8 mouse cellular contexts compared by ENCODE assay signal in genomic region chr7:131409321-131409987, GRCm38 (mm10). TPM values are rescaled to one million over a fixed set of nuclear protein-coding genes. Genes with fewer than 3 reads are reported as not detected.
A peak's percentile ranks its signal among the peaks of the same experiment; 100 is the strongest.
DNase-seq lines count a peak whose midpoint lies in the region; ATAC-seq and TF ChIP-seq lines count a peak whose summit lies in the region.

No protein-coding gene starts in this region.

- no peaks in the 10 kb centered on the region for H3K27me3 ChIP-seq in E14TG2a.4 (ENCODE audit: insufficient read depth, low read length)
- H3K27me3 ChIP-seq in embryonic facial prominence, embryonic 13.5 days: no peaks in the 10 kb centered on the region
- no peaks in the 10 kb centered on the region for H3K27me3 ChIP-seq in hindbrain, postnatal 0 days (ENCODE audit: insufficient read depth, low read length)

- peak overlapping the region; percentile 97 for H3K4me3 ChIP-seq in E14TG2a.4 (replicated peaks; ENCODE audit: low read length)
- H3K4me3 ChIP-seq in embryonic facial prominence, embryonic 13.5 days: peak overlapping the region; percentile 98
- H3K4me3 ChIP-seq in hindbrain, postnatal 0 days (ENCODE audit: low read length): peak overlapping the region; percentile 97

- H3K4me1 ChIP-seq in E14TG2a.4 (replicated peaks; ENCODE audit: low read depth, low read length): peaks cover 20% of the 10 kb centered on the region
- peaks cover 26% of the 10 kb centered on the region for H3K4me1 ChIP-seq in embryonic facial prominence, embryonic 13.5 days
- H3K4me1 ChIP-seq in hindbrain, postnatal 0 days (ENCODE audit: insufficient read depth, low read length): peaks cover 22% of the 10 kb centered on the region

- H3K4me2 ChIP-seq in embryonic facial prominence, embryonic 13.5 days: peak overlapping the region; percentile 86
- H3K4me2 ChIP-seq in hindbrain, postnatal 0 days (ENCODE audit: low read depth, low read length): peak overlapping the region; percentile 88

- no peaks in the 10 kb centered on the region for H3K9me3 ChIP-seq in E14TG2a.4 (ENCODE audit: low read length)
- no peaks in the 10 kb centered on the region for H3K9me3 ChIP-seq in embryonic facial prominence, embryonic 13.5 days
- H3K9me3 ChIP-seq in hindbrain, postnatal 0 days (ENCODE audit: low read length): no peaks in the 10 kb centered on the region

- WGBS in embryonic facial prominence, embryonic 13.5 days: 6% methylated on average over 16 of the region's 16 CpGs
- 5% methylated on average over 16 of the region's 16 CpGs for WGBS in hindbrain, postnatal 0 days

- H3K9ac ChIP-seq in embryonic facial prominence, embryonic 13.5 days: peak overlapping the region; percentile 95
- H3K9ac ChIP-seq in hindbrain, postnatal 0 days (replicated peaks; ENCODE audit: low read length): peak overlapping the region; percentile 95

- peaks cover 4% of the 10 kb centered on the region; the same call in 1 of the 2 replicates for H3K36me3 ChIP-seq in E14TG2a.4 (ENCODE audit: insufficient read depth, low read length)
- H3K36me3 ChIP-seq in embryonic facial prominence, embryonic 13.5 days: no peaks in the 10 kb centered on the region
- H3K36me3 ChIP-seq in hindbrain, postnatal 0 days (ENCODE audit: insufficient read depth, low read length): no peaks in the 10 kb centered on the region

- ATAC-seq in embryonic facial prominence, embryonic 13.5 days (ENCODE audit: insufficient number of reproducible peaks, insufficient read depth, low FRiP score, low TSS enrichment, low read depth): no peak
- ATAC-seq in hindbrain, postnatal 0 days: no peak; the same call in 1 of the 2 replicates

- TF ChIP-seq CTCF in E14TG2a.4 (conservative IDR thresholded peaks at IDR 0.05; ENCODE audit: low read length): no peak
- no peak for TF ChIP-seq CTCF in hindbrain, postnatal 0 days (IDR thresholded peaks at IDR 0.05; ENCODE audit: low read depth)

- no peak overlapping the region for H3K27ac ChIP-seq in embryonic facial prominence, embryonic 13.5 days
- peak overlapping the region; percentile 86 for H3K27ac ChIP-seq in hindbrain, postnatal 0 days

- peak; percentile 9 for DNase-seq in adrenal gland, postnatal 14 days
- no peak for DNase-seq in adrenal gland, postnatal 4 days (ENCODE audit: low spot score in 2 of 2)
- peak; percentile 26 for DNase-seq in hindbrain, postnatal 0 days (ENCODE audit: low spot score)
- peak; percentile 4 for DNase-seq in lung, postnatal 14 days
- DNase-seq in spleen, postnatal 4 days (ENCODE audit: low spot score in 2 of 2): no peak
- no peak for DNase-seq in cerebellum, adult 11 months

RNA-seq across cellular contexts. Expression of gene Ikzf5, which starts 0.9 kb away (rescaled TPM):
- 29.8 and 32.5 TPM in 2 replicates for total RNA-seq in adrenal gland, postnatal 14 days (2021)
- 10 to 100 TPM; 34.5 to 38.8 TPM for total RNA-seq in adrenal gland, postnatal 4 days (2021)
- polyA plus RNA-seq in embryonic facial prominence, embryonic 13.5 days (2015; fragmentation: Nextera tagmentation; extraction: Ambion mirVana): 14.3 and 15.6 TPM in 2 replicates
- 14.3 and 16.1 TPM in 2 replicates for total RNA-seq in hindbrain, postnatal 0 days (2014; rRNA removed)
- polyA plus RNA-seq in hindbrain, postnatal 0 days (2015; fragmentation: Nextera tagmentation; extraction: Ambion mirVana): 10.2 and 11.3 TPM in 2 replicates

RNA-seq across cellular contexts. Expression of gene Acadsb, which starts 0.9 kb away (rescaled TPM):
- total RNA-seq in adrenal gland, postnatal 14 days (2021): 253 and 297 TPM in 2 replicates
- 100 to 1,000 TPM; 183 to 187 TPM for total RNA-seq in adrenal gland, postnatal 4 days (2021)
- polyA plus RNA-seq in embryonic facial prominence, embryonic 13.5 days (2015; fragmentation: Nextera tagmentation; extraction: Ambion mirVana): 105 and 141 TPM in 2 replicates
- total RNA-seq in hindbrain, postnatal 0 days (2014; rRNA removed): 24.2 and 27.3 TPM in 2 replicates
- polyA plus RNA-seq in hindbrain, postnatal 0 days (2015; fragmentation: Nextera tagmentation; extraction: Ambion mirVana): 76.1 and 82.8 TPM in 2 replicates

RNA-seq across cellular contexts. Expression of gene Pstk, which starts 38.5 kb away (rescaled TPM):
- 37.2 and 39.6 TPM in 2 replicates for total RNA-seq in adrenal gland, postnatal 14 days (2021)
- 10 to 100 TPM; 28.3 to 31.3 TPM for total RNA-seq in adrenal gland, postnatal 4 days (2021)
- polyA plus RNA-seq in embryonic facial prominence, embryonic 13.5 days (2015; fragmentation: Nextera tagmentation; extraction: Ambion mirVana): 79.8 and 89.1 TPM in 2 replicates
- 39.9 and 52.5 TPM in 2 replicates for total RNA-seq in hindbrain, postnatal 0 days (2014; rRNA removed)
- 53.5 and 55.8 TPM in 2 replicates for polyA plus RNA-seq in hindbrain, postnatal 0 days (2015; fragmentation: Nextera tagmentation; extraction: Ambion mirVana)

RNA-seq across cellular contexts. Expression of gene 2310057M21Rik, which starts 46.9 kb away (rescaled TPM):
- 19.9 and 23.1 TPM in 2 replicates for total RNA-seq in adrenal gland, postnatal 14 days (2021)
- 10 to 100 TPM; 16.1 to 20.2 TPM for total RNA-seq in adrenal gland, postnatal 4 days (2021)
- 21.7 and 22.5 TPM in 2 replicates for polyA plus RNA-seq in embryonic facial prominence, embryonic 13.5 days (2015; fragmentation: Nextera tagmentation; extraction: Ambion mirVana)
- total RNA-seq in hindbrain, postnatal 0 days (2014; rRNA removed): 27.4 and 47.8 TPM in 2 replicates
- 20.3 and 26.2 TPM in 2 replicates for polyA plus RNA-seq in hindbrain, postnatal 0 days (2015; fragmentation: Nextera tagmentation; extraction: Ambion mirVana)

Comparison
In these comparisons a context has a peak if more than half of its experiments do, and no peak if none do; other contexts are left out.
1. DNase-seq: peak in adrenal gland, postnatal 14 days (single experiment), hindbrain, postnatal 0 days (single experiment) and lung, postnatal 14 days (single experiment); none in adrenal gland, postnatal 4 days (0 of 2), spleen, postnatal 4 days (0 of 2) and cerebellum, adult 11 months (single experiment).
2. Peak in every context shown above with its lines, with median percentiles within 50 percentile points of each other: H3K4me3 ChIP-seq.